12 mouse cellular contexts compared by ENCODE assay signal in the genomic region with DNA sequence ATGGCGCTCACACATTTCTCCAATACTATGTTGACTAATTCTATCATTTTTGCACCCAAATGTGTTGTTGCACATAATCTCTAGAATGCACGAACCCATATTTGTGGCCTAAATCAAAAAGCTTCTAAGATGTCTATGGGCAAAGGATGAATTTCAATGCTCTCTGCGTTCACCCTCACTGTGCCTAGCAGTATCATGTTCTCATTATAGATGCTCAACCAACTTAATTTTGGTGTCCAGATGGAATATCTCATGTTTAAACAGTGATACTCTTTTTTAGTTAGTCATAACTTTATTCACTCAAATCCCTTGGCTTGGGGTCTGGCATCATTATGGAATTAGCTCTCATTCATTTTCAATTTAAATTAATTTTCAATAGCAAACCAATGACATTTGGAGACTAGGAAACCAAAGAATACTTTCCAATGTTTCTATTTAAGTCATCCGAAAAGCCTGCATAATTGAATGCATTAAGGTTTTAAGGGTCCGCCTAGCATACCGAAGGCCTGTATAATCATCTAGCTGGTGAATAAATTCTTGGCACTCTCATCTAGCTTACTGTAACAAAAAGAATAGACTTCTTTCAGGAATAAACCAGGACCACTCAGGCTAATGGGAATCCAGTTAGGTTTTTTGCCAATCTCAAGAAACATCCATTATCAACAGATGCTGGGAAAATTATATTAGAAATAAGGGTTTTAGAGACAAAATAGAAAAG.
"Had no signal": no experiment of that assay in that cellular context is flagged by ENCODE, and none has a peak within 500 bp of the region (broad histone marks: within the 10 kb centered on the region; RNA-seq: fewer than 3 reads in every experiment).

No protein-coding gene starts in this region.

- H3K27ac ChIP-seq: layer of hippocampus, adult 2 months; limb, embryonic 10.5 days; liver, embryonic 15.5 days had no signal

- H3K4me2 ChIP-seq: liver, embryonic 11.5 days; liver, embryonic 15.5 days had no signal

- H3K9ac ChIP-seq: liver, embryonic 15.5 days had no signal

- H3K4me3 ChIP-seq: layer of hippocampus, adult 2 months; limb, embryonic 10.5 days; liver, embryonic 15.5 days had no signal

- DNase-seq: kidney, postnatal 10 days; kidney, postnatal 4 days; lung, adult 2 months; lung, postnatal 36 days; right cerebral cortex, adult 18-20 months; right cerebral cortex, postnatal 25 days; thymus, postnatal 36 days had no signal

- H3K9me3 ChIP-seq: limb, embryonic 10.5 days; liver, embryonic 15.5 days had no signal

- ATAC-seq: lung, postnatal 0 days had no signal

- H3K27me3 ChIP-seq: liver, embryonic 15.5 days had no signal

- H3K4me1 ChIP-seq: limb, embryonic 10.5 days; liver, embryonic 15.5 days had no signal

- H3K36me3 ChIP-seq: limb, embryonic 10.5 days; liver, embryonic 15.5 days had no signal
